Mouse (Mus musculus): ENCODE data around the gene Ptgfr.

- TF ChIP-seq GATA1 (IDR thresholded peaks at IDR 0.05; ENCODE audit: borderline replicate concordance, low read length) (no peak), FLI1 (IDR thresholded peaks at IDR 0.05; ENCODE audit: low read length) (no peak)
These were observed 87.7 kb downstream of the Ptgfr start, which contains the start of gene Ifi44 for GRCm38 (mm10) chr3:151749737-151750136.

All from megakaryocyte, embryonic 14.5 days (primary cell).